20 mouse cellular contexts compared by ENCODE assay signal in genomic region chr10:86281238-86281637, GRCm38 (mm10). TPM values are rescaled to one million over a fixed set of nuclear protein-coding genes. Genes with fewer than 3 reads are reported as not detected.
DNase-seq lines count a peak whose midpoint lies in the region; TF ChIP-seq lines count a peak whose summit lies in the region.
"Had no signal": no experiment of that assay in that cellular context is flagged by ENCODE, and none has a peak within 500 bp of the region (broad histone marks: within the 10 kb centered on the region; RNA-seq: fewer than 3 reads in every experiment).

No protein-coding gene starts in this region.

- H3K4me1 ChIP-seq in heart, adult 2 months (ENCODE audit: control insufficient read depth, insufficient read depth, low read length), result peaks cover 2% of the 10 kb centered on the region; the same call in 1 of the 2 replicates
- no peaks in the 10 kb centered on the region for H3K4me1 ChIP-seq in lung, adult 2 months (ENCODE audit: control insufficient read depth, insufficient read depth, low read length)
- H3K4me1 ChIP-seq: forebrain, embryonic 12.5 days; heart, embryonic 12.5 days; hindbrain, embryonic 12.5 days had no signal

- H3K27ac ChIP-seq in heart, adult 2 months, result no peak overlapping the region
- H3K27ac ChIP-seq: forebrain, embryonic 12.5 days; hindbrain, embryonic 12.5 days had no signal

- H3K27me3 ChIP-seq in heart, adult 2 months (ENCODE audit: control insufficient read depth, insufficient read depth, low read length), result no peaks in the 10 kb centered on the region
- H3K27me3 ChIP-seq: embryonic facial prominence, embryonic 13.5 days; forebrain, embryonic 12.5 days; hindbrain, embryonic 12.5 days had no signal

- intact Hi-C loops in heart, adult 2 months (cut with DNase I), result no loop called here
- intact Hi-C loops in heart, postnatal 36 days (cut with DNase I), result no loop called here

- DNase-seq in adrenal gland, postnatal 10 days, result peak; percentile 13
- DNase-seq in adrenal gland, postnatal 36 days, result no peak
- DNase-seq in heart, adult 2 months, result peak in 1 of 2 experiments; percentile 9
- no peak for DNase-seq in heart, postnatal 36 days
- peak; percentile 55 for DNase-seq in lung, postnatal 25 days (ENCODE audit: low spot score)
- DNase-seq in lung, adult 2 months, result no peak
- no peak for DNase-seq in right cerebral cortex, postnatal 4 days
- DNase-seq: adrenal gland, adult 2 months; cerebellum, adult 18-20 months; cerebellum, adult 9-11 months; cerebellum, postnatal 36 days; forebrain, postnatal 0 days; heart, postnatal 4 days had no signal

- TF ChIP-seq POLR2A in heart, adult 2 months (IDR thresholded peaks at IDR 0.05; ENCODE audit: insufficient read depth, low read depth, low read length), result no peak
- no peak for TF ChIP-seq POLR2A in lung, adult 2 months (IDR thresholded peaks at IDR 0.05; ENCODE audit: borderline replicate concordance, extremely low read depth, low read depth, low read length)

- H3K4me3 ChIP-seq in heart, adult 2 months, result no peak overlapping the region
- no peak overlapping the region for H3K4me3 ChIP-seq in lung, adult 2 months (replicated peaks; ENCODE audit: extremely low read depth, low read depth, low read length)
- H3K4me3 ChIP-seq: embryonic facial prominence, embryonic 13.5 days; forebrain, embryonic 12.5 days; heart, embryonic 12.5 days; hindbrain, embryonic 12.5 days had no signal

- H3K9ac ChIP-seq in heart, adult 2 months (ENCODE audit: low read depth, low read length), result no peak overlapping the region
- H3K9ac ChIP-seq: embryonic facial prominence, embryonic 13.5 days; forebrain, embryonic 12.5 days; forebrain, postnatal 0 days; heart, embryonic 12.5 days; hindbrain, embryonic 12.5 days had no signal

- 81% methylated on average over 8 of the region's 8 CpGs for whole genome bisulfite sequencing in heart, adult 2 months
- WGBS in lung, adult 2 months, result 66% methylated on average over 8 of the region's 8 CpGs

- H3K79me2 ChIP-seq in heart, adult 2 months (replicated peaks; ENCODE audit: control insufficient read depth, insufficient read depth, low read length), result no peaks in the 10 kb centered on the region

- peak; percentile 29 for TF ChIP-seq CTCF in heart, adult 2 months (IDR thresholded peaks at IDR 0.05)
- no peak for TF ChIP-seq CTCF in lung, adult 2 months (IDR thresholded peaks at IDR 0.05; ENCODE audit: insufficient read depth, low read length)

- H3K36me3 ChIP-seq in heart, adult 2 months (ENCODE audit: control insufficient read depth, insufficient read depth, low read length), result no peaks in the 10 kb centered on the region
- H3K36me3 ChIP-seq: embryonic facial prominence, embryonic 13.5 days; forebrain, embryonic 12.5 days; heart, embryonic 12.5 days; hindbrain, embryonic 12.5 days had no signal

- TF ChIP-seq EP300 in heart, adult 2 months (IDR thresholded peaks at IDR 0.05; ENCODE audit: insufficient read depth, low read depth, low read length), result 0 out of 2 replicates have a peak, but pooled peaks have one; percentile 13

RNA-seq across cellular contexts. Expression of gene Timp3, which starts 18.9 kb away (rescaled TPM):
- total RNA-seq in adrenal gland, postnatal 10 days (2021), result 100 to 1,000 TPM; 209 to 211 TPM
- 100 to 1,000 TPM; 434 to 635 TPM for total RNA-seq in adrenal gland, postnatal 36 days (2021)
- 100 to 1,000 TPM; 154 to 174 TPM for total RNA-seq in heart, adult 2 months (2021)
- polyA plus RNA-seq in heart, adult 2 months (2012; rRNA removed), result 80.2 and 114 TPM in 2 replicates
- total RNA-seq in heart, postnatal 36 days (2021), result 100 to 1,000 TPM; 165 to 209 TPM
- 259 and 473 TPM in 2 replicates for polyA plus RNA-seq in lung, adult 2 months (2012; rRNA removed)
- total RNA-seq: MEL had no signal
- polyA plus RNA-seq: activated CD4-positive, CD25-positive, alpha-beta regulatory T cell, adult 4 months; inflammation-experienced regulatory T-cells, adult 6 months had no signal

Comparison
In these comparisons a context has a peak if more than half of its experiments do, and no peak if none do; other contexts are left out.
1. DNase-seq: peak in adrenal gland, postnatal 10 days (single experiment) and lung, postnatal 25 days (single experiment); none in adrenal gland, postnatal 36 days (0 of 2), heart, postnatal 36 days (0 of 2), lung, adult 2 months (single experiment) and right cerebral cortex, postnatal 4 days (single experiment).